Mouse (Mus musculus) cerebral cortex, adult 2 months (tissue): ENCODE measurements around the gene Sars.

Source experiments
- WGBS: fragments of 180-500 bp; shearing (Covaris S2); methylation state at CpG from one replicate; pipeline ENCODE4 v1.1.7; 2018; 5-methylcytosine and 5-hydroxymethylcytosine counted together

Sars gene

DNA sequence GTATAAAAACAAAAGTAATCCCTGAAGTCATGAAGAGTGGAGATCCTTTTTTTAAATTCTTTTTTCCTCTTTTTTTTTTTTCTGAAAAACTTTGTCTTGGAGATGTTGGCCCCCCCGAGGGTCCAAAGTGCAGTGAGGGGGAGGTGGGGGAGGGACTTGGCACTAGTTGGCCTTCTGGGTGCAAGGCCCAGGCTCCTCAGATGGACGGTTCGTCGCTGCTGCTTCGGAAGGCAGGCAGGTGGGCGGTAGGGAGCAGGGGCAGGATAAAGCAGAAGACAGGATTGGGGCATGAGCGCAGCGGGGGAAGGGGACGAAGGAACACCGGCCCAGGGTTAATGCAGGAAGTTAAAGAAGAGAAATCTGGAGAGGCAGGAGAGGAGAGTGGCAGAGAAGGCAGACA is 52.7 kb downstream of the Sars start:
- WGBS: 38% methylated on average over 10 of the region's 10 CpGs

DNA sequence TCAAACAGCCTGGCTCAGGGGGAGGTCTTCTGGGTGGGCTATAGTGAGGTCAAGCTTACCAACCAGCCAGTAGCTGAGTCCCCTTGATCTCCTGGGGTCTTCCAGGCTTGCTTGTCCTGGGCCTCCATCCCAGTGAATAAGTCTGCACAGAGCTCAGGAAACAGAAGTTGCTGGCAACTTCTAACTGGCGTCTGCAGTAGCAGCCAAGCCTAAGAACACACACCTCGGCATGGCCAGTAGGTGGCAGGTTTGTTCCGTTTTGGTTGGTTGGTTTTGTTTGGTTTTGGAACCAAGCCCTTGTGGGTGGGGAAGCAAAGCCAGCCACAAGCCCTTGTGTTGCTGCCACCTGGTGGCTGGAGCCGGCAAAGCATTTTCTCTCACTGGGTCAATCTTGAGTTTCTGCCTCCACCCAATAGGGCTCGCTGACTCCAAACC is 55.9 kb downstream of the Sars start:
- 0% methylated on average over 5 of the region's 5 CpGs for WGBS

DNA sequence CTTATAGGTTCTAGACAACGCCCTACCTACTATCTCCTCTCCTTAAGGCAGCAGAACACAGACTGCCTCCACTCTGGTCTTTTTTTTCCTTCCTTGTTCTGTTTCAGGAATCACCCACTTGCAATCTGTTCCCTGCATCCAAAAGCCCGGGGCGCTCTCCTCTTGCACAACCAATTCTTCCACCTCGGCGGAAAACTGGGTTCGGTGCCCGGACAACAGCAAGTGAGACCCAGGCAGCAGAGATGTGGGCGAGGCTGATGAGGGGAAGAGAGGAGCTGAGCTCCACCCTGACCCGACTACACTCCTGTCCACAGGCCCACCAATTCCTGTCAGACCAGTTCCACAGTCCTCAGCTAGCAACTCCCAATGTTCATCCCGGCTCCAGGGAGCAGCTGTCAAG is 58.8 kb downstream of the Sars start:
- WGBS: 61% methylated on average over 10 of the region's 10 CpGs

- 37% methylated on average over 2 of the region's 2 CpGs for WGBS
Observed at GRCm38 (mm10) chr3:108384425-108384824, 60.6 kb downstream of the Sars start.

- WGBS: 3% methylated on average over 44 of the region's 44 CpGs
Observed at GRCm38 (mm10) chr3:108383485-108384354, 61.3 kb downstream of the Sars start, which contains the start of gene Psrc1. TSS of gene Psrc1 (plus strand) at chr3:108383839.

DNA sequence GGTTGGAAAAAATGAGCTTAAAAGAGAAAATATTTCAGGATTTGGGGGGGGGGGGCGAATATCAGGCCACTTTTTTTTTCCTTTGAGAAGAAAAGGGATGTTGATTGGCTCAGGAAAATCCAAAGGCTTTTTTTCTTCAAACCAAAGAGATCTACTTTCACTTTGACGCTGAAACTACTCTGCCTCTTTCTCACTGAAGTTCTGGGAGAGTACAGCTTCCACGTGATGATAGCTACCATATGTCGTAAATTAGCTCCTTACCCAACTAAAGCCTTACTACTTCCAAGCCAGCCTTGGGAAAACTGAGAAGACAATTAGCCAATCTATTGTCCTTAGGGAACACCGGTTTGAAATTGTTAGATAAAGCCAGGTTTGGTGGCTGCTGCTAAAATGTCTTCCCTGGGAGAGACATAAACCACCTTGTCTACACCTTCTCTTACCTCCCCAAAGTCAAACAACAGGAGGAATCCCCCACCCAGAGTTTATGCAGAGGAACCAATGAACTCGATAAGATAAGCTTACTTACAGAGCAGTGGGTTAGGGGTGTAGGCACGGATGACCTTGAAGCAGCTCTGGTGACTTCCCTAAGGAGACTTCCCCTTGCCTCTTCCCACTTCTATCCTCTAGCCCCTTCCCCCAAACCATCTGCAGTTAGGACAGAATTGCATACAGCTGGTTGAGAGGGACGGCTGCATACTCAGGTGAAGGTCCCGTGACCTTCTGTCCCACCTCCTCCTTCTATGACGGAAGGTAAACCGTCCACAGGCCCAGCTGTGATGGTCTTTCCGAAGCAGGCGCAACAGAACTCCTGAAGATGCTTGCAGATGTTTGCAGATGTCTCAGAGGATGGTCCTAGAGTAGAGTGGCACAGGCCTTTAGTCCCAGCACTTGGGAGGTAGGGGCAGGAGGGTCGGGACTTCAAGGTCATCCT is 62.8 kb downstream of the Sars start:
- 66% methylated on average over 14 of the region's 14 CpGs for WGBS

DNA sequence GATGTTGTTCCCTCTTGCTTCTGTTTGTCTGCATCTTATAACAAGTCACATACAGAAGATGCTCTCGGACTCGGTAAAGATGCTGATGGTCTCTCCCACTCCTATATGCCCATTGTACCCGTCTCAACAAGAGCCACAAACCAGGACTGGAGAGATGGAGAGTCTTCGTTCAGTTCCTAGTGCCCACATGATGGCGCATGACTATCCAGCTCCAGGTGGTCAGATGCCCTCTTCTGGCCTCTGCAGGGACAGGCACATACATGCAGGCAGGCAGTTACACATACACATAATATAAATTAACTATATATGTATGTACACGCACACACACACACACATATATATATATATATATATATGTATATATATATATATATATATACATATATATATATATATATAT is 64.3 kb downstream of the Sars start:
- 75% methylated on average over 6 of the region's 6 CpGs for WGBS

DNA sequence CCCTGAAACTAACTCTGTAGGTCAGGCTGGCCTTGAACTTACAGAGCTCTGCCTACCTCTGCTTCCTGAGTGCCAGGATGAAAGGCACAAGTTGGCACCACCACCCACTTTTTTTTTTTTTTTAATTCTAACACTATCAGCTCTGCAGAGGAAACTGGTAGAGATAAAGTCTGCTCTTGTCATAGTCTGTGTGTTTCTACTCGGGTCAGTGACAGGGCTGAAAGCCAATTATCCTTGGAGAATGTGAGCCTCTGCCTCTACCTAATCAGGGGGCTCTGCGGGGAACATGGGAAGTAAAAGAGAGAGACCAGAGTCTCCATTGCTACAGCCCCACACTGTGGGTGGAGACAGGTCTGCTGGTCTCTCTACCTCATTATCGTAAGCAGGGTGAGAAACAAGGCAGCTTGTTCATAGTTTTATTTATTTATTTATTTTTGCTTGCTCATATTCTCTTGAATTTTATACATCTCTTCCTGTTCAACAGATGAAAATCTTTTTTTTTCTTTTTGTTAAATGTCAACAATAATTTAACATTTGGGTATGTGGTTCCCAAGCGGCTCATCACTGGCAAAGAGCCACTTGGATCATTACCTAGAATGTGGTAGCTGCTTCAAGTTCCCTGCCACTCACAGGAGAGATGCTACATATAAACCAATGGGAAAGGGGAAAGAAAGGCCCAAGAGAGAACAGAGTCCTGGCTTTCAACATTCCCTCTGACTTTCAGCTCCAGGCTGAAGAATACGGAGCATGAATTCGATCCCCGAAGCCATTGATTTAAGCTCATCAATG is 65.9 kb downstream of the Sars start:
- 56% methylated on average over 7 of the region's 7 CpGs for WGBS
